Mouse (Mus musculus) E14TG2a.4 (cell line): ENCODE results near the gene Grxcr1.

Experiments used
- CTCF ChIP-seq: conservative IDR thresholded peaks from 2 replicates; pipeline ENCODE4 v1.5.1; 2014; ENCODE audit warnings: low read length
- POU5F1 ChIP-seq: IDR thresholded peaks from 2 replicates; pipeline ENCODE4 v1.6.1; 2014; ENCODE audit warnings: low read length, borderline replicate concordance

GRCm38 (mm10) chr5:68039077-68039476 is 7.4 kb downstream of the Grxcr1 start:
- TF ChIP-seq CTCF, result no peak
- no peak for TF ChIP-seq POU5F1
